Mouse (Mus musculus) limb, embryonic 14.5 days (tissue): ENCODE measurements at regions not wholly inside any gene's neighbourhood (a gene's known extent, or its start where the extent isn't known, plus 50 kb on each side); places are given as distances from the start of the nearest gene placed in this dataset.

Source experiments
- ATAC-seq: fragments of 200-750 bp; cut with Nextera tagmentation; 2 replicates; pipeline ENCODE4 v1.8.0; 2017; ENCODE audit warnings: low read depth, moderate number of reproducible peaks, moderate TSS enrichment; ENCODE audit not compliant: low FRiP score
- DNase-seq: peaks from one replicate; pipeline ENCODE4 v3.0.0-alpha.2; 2015; ENCODE audit warnings: low spot score
- H3K27ac ChIP-seq: fragments of 300-500 bp; sonication (generic); replicated peaks from 2 replicates; pipeline ENCODE4 v1.5.1; 2014; ENCODE audit warnings: low read depth, mild to moderate bottlenecking, low read length, moderate library complexity, mixed read lengths
- H3K27me3 ChIP-seq: fragments of 300-500 bp; sonication (generic); 2 replicates; pipeline ENCODE4 v1.6.1; 2014; ENCODE audit warnings: low read length, mixed read lengths; ENCODE audit not compliant: control insufficient read depth, insufficient read depth
- H3K36me3 ChIP-seq: fragments of 300-500 bp; sonication (generic); 2 replicates; pipeline ENCODE4 v1.6.1; 2014; ENCODE audit warnings: mild to moderate bottlenecking, low read length, moderate library complexity, mixed read lengths; ENCODE audit not compliant: control insufficient read depth, insufficient read depth
- H3K4me1 ChIP-seq: fragments of 300-500 bp; sonication (generic); 2 replicates; pipeline ENCODE4 v1.6.1; 2014; ENCODE audit warnings: antibody characterized with exemption, low read length, mixed read lengths; ENCODE audit not compliant: control insufficient read depth, insufficient read depth
- H3K4me2 ChIP-seq: fragments of 300-500 bp; sonication (generic); replicated peaks from 2 replicates; pipeline ENCODE4 v1.6.1; 2014; ENCODE audit warnings: low read depth, mild to moderate bottlenecking, low read length, moderate library complexity; ENCODE audit not compliant: severe bottlenecking
- H3K4me3 ChIP-seq: fragments of 300-500 bp; sonication (generic); replicated peaks from 2 replicates; pipeline ENCODE4 v1.5.1; 2014; ENCODE audit warnings: low read length
- H3K9ac ChIP-seq: fragments of 300-500 bp; sonication (generic); 2 replicates; pipeline ENCODE4 v1.6.1; 2014; ENCODE audit warnings: mild to moderate bottlenecking, low read depth, low read length, moderate library complexity; ENCODE audit not compliant: severe bottlenecking
- H3K9me3 ChIP-seq: fragments of 300-500 bp; sonication (generic); 2 replicates; pipeline ENCODE4 v1.6.1; 2016; ENCODE audit warnings: low read length; ENCODE audit not compliant: control insufficient read depth
- POLR2A ChIP-seq: fragments of 200-500 bp; IDR thresholded peaks from 2 replicates; pipeline ENCODE4 v1.8.0; 2012; ENCODE audit warnings: inconsistent platforms, mild to moderate bottlenecking, moderate library complexity, borderline replicate concordance; ENCODE audit not compliant: insufficient read depth, insufficient read length; ENCODE audit errors: extremely low read depth
- WGBS: fragments of 180-500 bp; shearing (Covaris S2); extraction: QIAGEN DNeasy Blood & Tissue Kit; methylation state at CpG from one replicate; pipeline ENCODE4 v1.1.7; 2014; 5-methylcytosine and 5-hydroxymethylcytosine counted together

DNA sequence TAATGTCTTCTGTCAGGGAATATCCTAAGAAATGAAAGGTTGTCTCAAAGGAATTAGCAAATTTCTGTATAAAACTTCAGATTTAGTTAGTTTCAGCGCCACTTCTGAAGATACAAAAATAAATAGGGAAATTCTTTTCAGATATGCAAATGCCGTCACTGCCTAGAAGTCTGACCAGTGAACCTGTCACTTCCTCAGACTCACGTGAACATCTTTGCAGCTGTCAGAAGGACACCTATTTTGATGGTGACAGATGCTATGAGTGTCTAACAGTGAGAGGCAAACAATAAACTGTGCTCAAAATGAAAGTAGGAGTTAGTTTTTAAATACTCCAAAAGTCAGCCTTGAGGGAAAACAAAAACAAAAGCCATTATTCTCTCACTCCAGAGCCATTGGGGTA, 57.5 kb upstream of the Igf1r start:
- no peak for TF ChIP-seq POLR2A
- Histone ChIP-seq H3K27ac (no peak overlapping the region), H3K4me3 (no peak overlapping the region), H3K9me3 (no peaks in the 10 kb centered on the region), H3K4me2 (no peak overlapping the region), H3K4me1 (no peaks in the 10 kb centered on the region), H3K36me3 (no peaks in the 10 kb centered on the region), H3K27me3 (no peaks in the 10 kb centered on the region), H3K9ac (no peak overlapping the region)
- WGBS = 75% methylated on average over 3 of the region's 3 CpGs
- DNase-seq = no peak
- no peak for ATAC-seq

DNA sequence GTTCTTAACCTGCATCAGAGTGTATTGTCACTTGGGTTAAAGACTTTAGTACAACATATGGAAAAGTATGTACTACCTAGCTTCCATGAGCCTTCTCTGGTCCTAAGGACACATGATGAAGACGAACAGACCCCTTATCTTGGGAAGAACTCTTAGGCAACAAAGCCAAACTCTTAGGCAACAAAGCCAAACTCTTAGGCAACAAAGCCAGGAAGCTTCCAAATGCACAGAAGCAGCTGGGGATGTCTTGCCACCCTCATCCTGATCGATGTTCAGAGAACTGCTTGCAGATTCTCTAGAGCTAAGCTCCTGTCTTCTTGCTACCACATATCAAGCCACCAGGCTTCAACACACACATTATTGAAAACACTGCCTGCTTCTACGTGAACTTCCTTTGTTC, 59.7 kb upstream of the Igf1r start:
- Histone ChIP-seq H3K9ac (no peak overlapping the region), H3K4me2 (no peak overlapping the region), H3K36me3 (no peaks in the 10 kb centered on the region), H3K9me3 (no peaks in the 10 kb centered on the region), H3K27me3 (no peaks in the 10 kb centered on the region), H3K4me1 (no peaks in the 10 kb centered on the region), H3K4me3 (no peak overlapping the region), H3K27ac (no peak overlapping the region)
- DNase-seq (no peak), ATAC-seq (no peak)
- WGBS = 61% methylated on average over 3 of the region's 3 CpGs
- TF ChIP-seq POLR2A = no peak

DNA sequence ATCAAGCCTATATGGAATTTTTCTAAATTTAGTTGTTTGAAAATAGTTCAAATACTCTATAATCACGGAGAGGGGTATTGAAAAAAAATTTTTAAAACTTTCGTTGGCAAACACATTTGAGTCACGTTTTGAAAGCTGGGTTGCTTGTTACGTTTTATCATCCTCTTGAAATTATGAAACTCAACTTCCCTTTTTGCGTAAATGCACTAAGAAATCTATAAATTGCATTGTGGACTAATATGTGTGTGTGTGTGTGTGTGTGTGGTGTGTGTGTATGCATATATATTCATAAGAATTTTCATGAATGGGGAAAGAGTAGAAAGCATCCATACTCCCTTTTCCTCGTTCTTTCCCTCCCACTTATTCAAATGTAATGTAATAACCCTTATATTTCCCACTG, 69.6 kb upstream of the Igf1r start:
- TF ChIP-seq POLR2A = no peak
- Histone ChIP-seq H3K27ac (no peak overlapping the region), H3K4me3 (no peak overlapping the region), H3K4me1 (no peaks in the 10 kb centered on the region), H3K9me3 (no peaks in the 10 kb centered on the region), H3K4me2 (no peak overlapping the region), H3K27me3 (no peaks in the 10 kb centered on the region), H3K9ac (no peak overlapping the region), H3K36me3 (no peaks in the 10 kb centered on the region)
- WGBS = 73% methylated on average over 6 of the region's 6 CpGs
- no peak for ATAC-seq
- no peak for DNase-seq

DNA sequence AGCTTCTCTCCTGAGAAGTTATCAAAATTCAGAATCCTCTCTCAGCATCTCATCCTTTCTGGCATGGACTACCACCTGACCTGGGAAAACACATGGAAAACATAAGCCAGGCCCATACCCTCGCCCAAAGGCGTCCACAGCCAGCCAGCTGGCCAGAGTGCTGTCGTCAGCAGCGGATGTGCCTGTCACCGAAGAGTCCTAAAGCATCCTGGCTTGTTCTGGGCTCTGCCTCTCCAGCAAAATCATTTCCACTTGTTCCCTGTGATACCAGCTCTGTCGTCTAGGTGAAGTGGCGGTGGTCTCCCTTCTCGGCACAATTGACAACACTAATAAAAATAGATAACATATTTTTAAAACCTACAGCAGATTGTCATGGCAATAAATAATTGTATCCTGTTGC, 70.0 kb upstream of the Igf1r start:
- ATAC-seq = no peak
- Histone ChIP-seq H3K4me3 (no peak overlapping the region), H3K4me2 (no peak overlapping the region), H3K9me3 (no peaks in the 10 kb centered on the region), H3K4me1 (no peaks in the 10 kb centered on the region), H3K9ac (no peak overlapping the region), H3K27me3 (no peaks in the 10 kb centered on the region), H3K36me3 (no peaks in the 10 kb centered on the region), H3K27ac (no peak overlapping the region)
- no peak for TF ChIP-seq POLR2A
- 64% methylated on average over 8 of the region's 8 CpGs for WGBS
- no peak for DNase-seq

DNA sequence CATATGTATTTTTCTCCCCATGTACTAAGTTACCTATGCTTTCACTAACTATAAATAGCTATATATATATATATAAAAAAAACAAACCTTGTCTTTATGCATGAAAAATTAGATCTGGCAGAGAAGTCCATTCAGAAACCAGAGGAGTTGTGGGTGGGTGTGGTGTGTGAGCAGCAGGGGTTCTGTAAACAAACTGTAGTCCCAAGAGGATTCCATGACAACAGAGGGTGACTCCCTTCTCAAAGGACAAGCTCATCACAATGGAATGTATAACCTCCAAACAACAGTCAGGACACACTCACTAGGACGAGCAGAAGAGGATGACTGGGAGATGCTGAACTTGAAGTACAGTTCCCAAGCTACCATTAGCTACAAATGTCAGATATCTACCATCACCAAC, 74.4 kb upstream of the Igf1r start:
- DNase-seq (no peak), ATAC-seq (no peak)
- no peak for TF ChIP-seq POLR2A
- Histone ChIP-seq H3K36me3 (no peaks in the 10 kb centered on the region), H3K9ac (no peak overlapping the region), H3K27ac (no peak overlapping the region), H3K4me1 (no peaks in the 10 kb centered on the region), H3K4me2 (no peak overlapping the region), H3K9me3 (no peaks in the 10 kb centered on the region), H3K27me3 (no peaks in the 10 kb centered on the region), H3K4me3 (no peak overlapping the region)
- WGBS = 57% methylated on average over 1 of the region's 1 CpGs

DNA sequence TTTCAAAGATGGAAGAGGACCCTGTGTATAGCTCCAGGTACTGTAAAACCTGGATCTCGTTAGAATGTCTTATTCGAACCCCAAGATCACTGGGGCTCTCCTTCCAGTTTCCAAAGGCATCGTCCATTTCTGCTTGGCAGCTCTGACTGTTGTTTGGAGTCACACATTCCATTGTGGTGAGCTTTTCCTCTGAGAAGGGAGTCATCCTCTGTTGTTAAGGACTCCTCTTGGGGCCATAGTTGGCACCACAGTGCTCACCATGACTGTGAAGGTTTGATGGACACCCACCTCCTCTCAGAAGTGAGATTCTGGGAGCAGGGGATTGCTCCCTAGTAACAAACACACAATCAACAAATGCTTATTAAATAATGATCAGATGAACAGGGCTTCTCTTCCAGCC, 75.0 kb upstream of the Igf1r start:
- Histone ChIP-seq H3K9me3 (no peaks in the 10 kb centered on the region), H3K27ac (no peak overlapping the region), H3K9ac (no peak overlapping the region), H3K4me3 (no peak overlapping the region), H3K27me3 (no peaks in the 10 kb centered on the region), H3K4me2 (no peak overlapping the region), H3K4me1 (no peaks in the 10 kb centered on the region), H3K36me3 (no peaks in the 10 kb centered on the region)
- TF ChIP-seq POLR2A = no peak
- ATAC-seq (no peak), DNase-seq (no peak)
- WGBS = 68% methylated on average over 3 of the region's 3 CpGs
